27 mouse cellular contexts compared by ENCODE assay signal in genomic region chr12:55564187-55564963, GRCm38 (mm10). TPM values are rescaled to one million over a fixed set of nuclear protein-coding genes. Genes with fewer than 3 reads are reported as not detected.
A peak's percentile ranks its signal among the peaks of the same experiment; 100 is the strongest.
DNase-seq lines count a peak whose midpoint lies in the region; ATAC-seq and TF ChIP-seq lines count a peak whose summit lies in the region.
"Had no signal": no experiment of that assay in that cellular context is flagged by ENCODE, and none has a peak within 500 bp of the region (broad histone marks: within the 10 kb centered on the region; RNA-seq: fewer than 3 reads in every experiment).

No protein-coding gene starts in this region.

- no peak overlapping the region for H3K27ac ChIP-seq in lung, embryonic 14.5 days (ENCODE audit: low read depth)
- H3K27ac ChIP-seq in MEL (ENCODE audit: control insufficient read depth, low read depth, low read length), result no peak overlapping the region
- no peak overlapping the region for H3K27ac ChIP-seq in stomach, postnatal 0 days (replicated peaks)
- H3K27ac ChIP-seq in heart, adult 2 months, result no peak overlapping the region
- H3K27ac ChIP-seq: forebrain, embryonic 12.5 days; heart, embryonic 15.5 days; limb, embryonic 12.5 days; liver, embryonic 15.5 days had no signal

- H3K79me2 ChIP-seq in MEL (ENCODE audit: control insufficient read depth, insufficient read depth, low read length, poor library complexity), result no peaks in the 10 kb centered on the region
- H3K79me2 ChIP-seq in heart, adult 2 months (replicated peaks; ENCODE audit: control insufficient read depth, insufficient read depth, low read length), result no peaks in the 10 kb centered on the region

- no peaks in the 10 kb centered on the region for H3K4me1 ChIP-seq in lung, embryonic 14.5 days (ENCODE audit: insufficient read depth)
- H3K4me1 ChIP-seq in MEL (ENCODE audit: control insufficient read depth in 1 of 2, insufficient read depth in 2 of 2, low read length in 2 of 2), result peaks cover 0 to 13% of the 10 kb centered on the region in 2 experiments; a peak in 2 of 4 replicates
- no peaks in the 10 kb centered on the region for H3K4me1 ChIP-seq in stomach, postnatal 0 days (replicated peaks; ENCODE audit: control insufficient read depth, insufficient read depth)
- no peaks in the 10 kb centered on the region for H3K4me1 ChIP-seq in heart, adult 2 months (ENCODE audit: control insufficient read depth, insufficient read depth, low read length)
- H3K4me1 ChIP-seq: heart, embryonic 15.5 days had no signal

- H3K4me2 ChIP-seq in lung, embryonic 14.5 days, result no peak overlapping the region
- no peak overlapping the region for H3K4me2 ChIP-seq in stomach, postnatal 0 days (replicated peaks; ENCODE audit: low read depth)
- H3K4me2 ChIP-seq: forebrain, embryonic 12.5 days; heart, embryonic 15.5 days; limb, embryonic 12.5 days; liver, embryonic 15.5 days had no signal

- ATAC-seq in CD4-positive, CD25-positive, alpha-beta regulatory T cell, adult 4 months, result no peak
- ATAC-seq in lung, embryonic 14.5 days (ENCODE audit: insufficient read depth), result no peak
- no peak for ATAC-seq in stomach, postnatal 0 days (ENCODE audit: low FRiP score, low TSS enrichment)

- no peak overlapping the region for H3K9ac ChIP-seq in lung, embryonic 14.5 days
- H3K9ac ChIP-seq in MEL (ENCODE audit: control insufficient read depth, low read depth, low read length, poor library complexity, severe bottlenecking), result no peak overlapping the region
- H3K9ac ChIP-seq in stomach, postnatal 0 days (ENCODE audit: low read length), result no peak overlapping the region
- H3K9ac ChIP-seq in heart, adult 2 months (ENCODE audit: low read depth, low read length), result no peak overlapping the region
- H3K9ac ChIP-seq: forebrain, embryonic 12.5 days; heart, embryonic 15.5 days; limb, embryonic 12.5 days; liver, embryonic 15.5 days had no signal

- TF ChIP-seq RAD21 in MEL (IDR thresholded peaks at IDR 0.05; ENCODE audit: low read depth, low read length), result no peak

- no peaks in the 10 kb centered on the region for H3K36me3 ChIP-seq in lung, embryonic 14.5 days (ENCODE audit: insufficient read depth)
- peaks cover 0 to 7% of the 10 kb centered on the region in 2 experiments; a peak in 1 of 4 replicates for H3K36me3 ChIP-seq in MEL (ENCODE audit: control insufficient read depth in 1 of 2, insufficient read depth in 2 of 2, low read length in 2 of 2)
- H3K36me3 ChIP-seq in stomach, postnatal 0 days (ENCODE audit: control insufficient read depth, insufficient read depth, low read length), result no peaks in the 10 kb centered on the region
- H3K36me3 ChIP-seq in heart, adult 2 months (ENCODE audit: control insufficient read depth, insufficient read depth, low read length), result no peaks in the 10 kb centered on the region
- H3K36me3 ChIP-seq: forebrain, embryonic 12.5 days; heart, embryonic 15.5 days; limb, embryonic 12.5 days; liver, embryonic 15.5 days had no signal

- H3K9me3 ChIP-seq in lung, embryonic 14.5 days (ENCODE audit: low read depth, low read length), result no peaks in the 10 kb centered on the region
- H3K9me3 ChIP-seq in MEL (replicated peaks; ENCODE audit: insufficient read depth, low read length), result no peaks in the 10 kb centered on the region
- no peaks in the 10 kb centered on the region for H3K9me3 ChIP-seq in stomach, postnatal 0 days (ENCODE audit: control insufficient read depth, low read length)
- H3K9me3 ChIP-seq: forebrain, embryonic 12.5 days; heart, embryonic 15.5 days; limb, embryonic 12.5 days; liver, embryonic 15.5 days had no signal

- no peak for TF ChIP-seq EP300 in MEL (IDR thresholded peaks at IDR 0.05; ENCODE audit: low read depth in 1 of 2, low read length in 2 of 2)
- TF ChIP-seq EP300 in stomach, postnatal 0 days (optimal IDR thresholded peaks at IDR 0.05), result no peak
- no peak for TF ChIP-seq EP300 in heart, adult 2 months (IDR thresholded peaks at IDR 0.05; ENCODE audit: insufficient read depth, low read depth, low read length)

- no peak overlapping the region for H3K4me3 ChIP-seq in lung, embryonic 14.5 days (ENCODE audit: low read depth, low read length)
- H3K4me3 ChIP-seq in MEL (ENCODE audit: control insufficient read depth in 1 of 2, insufficient read depth in 1 of 2, low read depth in 2 of 2, low read length in 2 of 2), result no peak overlapping the region
- H3K4me3 ChIP-seq in stomach, postnatal 0 days (ENCODE audit: low read depth, low read length), result no peak overlapping the region
- no peak overlapping the region for H3K4me3 ChIP-seq in heart, adult 2 months
- H3K4me3 ChIP-seq: forebrain, embryonic 12.5 days; heart, embryonic 15.5 days; limb, embryonic 12.5 days; liver, embryonic 15.5 days had no signal

- intact Hi-C loops in heart, adult 2 months (cut with DNase I), result no loop called here

- DNase-seq in CD4-positive, CD25-positive, alpha-beta regulatory T cell, adult 2 months (ENCODE audit: low read depth, low spot score), result peak; percentile 13
- DNase-seq in lung, embryonic 14.5 days, result no peak
- no peak for DNase-seq in lung, postnatal 14 days
- peak; percentile 23 for DNase-seq in MEL (ENCODE audit: low read depth, low spot score)
- no peak for DNase-seq in stomach, postnatal 0 days (ENCODE audit: low spot score)
- no peak for DNase-seq in embryo, embryonic 11 days
- DNase-seq in heart, adult 2 months, result no peak
- DNase-seq: adrenal gland, postnatal 36 days; cerebellum, adult 18-20 months; gastrocnemius, postnatal 10 days; heart, adult 18-20 months; kidney, adult 2 months; kidney, postnatal 14 days; lung, postnatal 10 days; midbrain, embryonic 14.5 days; retina, postnatal 1 day had no signal

- TF ChIP-seq POLR2A in MEL (IDR thresholded peaks at IDR 0.05; ENCODE audit: control insufficient read depth in 1 of 2, insufficient read depth in 1 of 2, low read depth in 1 of 2, low read length in 2 of 2, poor library complexity in 1 of 2), result no peak
- TF ChIP-seq POLR2A in heart, adult 2 months (IDR thresholded peaks at IDR 0.05; ENCODE audit: insufficient read depth, low read depth, low read length), result no peak

- 87% methylated on average over 9 of the region's 9 CpGs for WGBS in lung, embryonic 14.5 days
- WGBS in stomach, postnatal 0 days, result 89% methylated on average over 9 of the region's 9 CpGs
- 84% methylated on average over 9 of the region's 9 CpGs for WGBS in heart, adult 2 months

- TF ChIP-seq CTCF in lung, embryonic 14.5 days (IDR thresholded peaks at IDR 0.05; ENCODE audit: low read depth), result 0 out of 2 replicates have a peak, but pooled peaks have one; percentile 14
- TF ChIP-seq CTCF in MEL (IDR thresholded peaks at IDR 0.05 in 2 of 3, conservative IDR thresholded peaks at IDR 0.05 in 1 of 3; ENCODE audit: control insufficient read depth in 1 of 3, insufficient read depth in 1 of 3, low read depth in 2 of 3, low read length in 3 of 3, poor library complexity in 1 of 3, severe bottlenecking in 1 of 3), result peak; percentile 38 to 62 (median 42); a peak in 5 of 6 replicates
- TF ChIP-seq CTCF in stomach, postnatal 0 days (IDR thresholded peaks at IDR 0.05; ENCODE audit: low read depth), result peak; percentile 13; the same call in 1 of the 2 replicates
- TF ChIP-seq CTCF in heart, adult 2 months (IDR thresholded peaks at IDR 0.05), result no peak

- H3K27me3 ChIP-seq in lung, embryonic 14.5 days (ENCODE audit: insufficient read depth, low read length), result no peaks in the 10 kb centered on the region
- H3K27me3 ChIP-seq in MEL (ENCODE audit: control insufficient read depth in 1 of 2, insufficient read depth in 2 of 2, low read length in 2 of 2), result peaks cover 1 to 3% of the 10 kb centered on the region in 2 experiments; a peak in 1 of 4 replicates
- H3K27me3 ChIP-seq in stomach, postnatal 0 days (ENCODE audit: control insufficient read depth, insufficient read depth, low read length), result no peaks in the 10 kb centered on the region
- H3K27me3 ChIP-seq in heart, adult 2 months (ENCODE audit: control insufficient read depth, insufficient read depth, low read length), result no peaks in the 10 kb centered on the region
- H3K27me3 ChIP-seq: forebrain, embryonic 12.5 days; heart, embryonic 15.5 days; limb, embryonic 12.5 days; liver, embryonic 15.5 days had no signal

TF ChIP-seq in MEL, 35 proteins besides CTCF, POLR2A, EP300 and RAD21:
- TF ChIP-seq SMC3 (IDR thresholded peaks at IDR 0.05; ENCODE audit: low read depth, low read length) (peak; percentile 32), MAFK (IDR thresholded peaks at IDR 0.05; ENCODE audit: borderline replicate concordance, low read depth, low read length) (no peak), MAZ (IDR thresholded peaks at IDR 0.05; ENCODE audit: low read depth, low read length) (no peak), ZC3H11A (IDR thresholded peaks at IDR 0.05; ENCODE audit: low read depth, low read length) (no peak), MYC (IDR thresholded peaks at IDR 0.05; ENCODE audit: low read depth, low read length) (0 out of 2 replicates have a peak, but pooled peaks have one; percentile 14), ZNF384 (IDR thresholded peaks at IDR 0.05; ENCODE audit: low read depth, low read length) (peak; percentile 45; the same call in 1 of the 2 replicates), JUND (IDR thresholded peaks at IDR 0.05; ENCODE audit: low read depth, low read length) (no peak), GATA1 (IDR thresholded peaks at IDR 0.05; ENCODE audit: low read depth, low read length) (no peak), POLR2AphosphoS5 (IDR thresholded peaks at IDR 0.05; ENCODE audit: borderline replicate concordance, low read depth, low read length) (no peak)

RNA-seq across cellular contexts. Expression of gene Aldoart2, which starts 0.7 kb away (rescaled TPM):
- polyA plus RNA-seq in CD4-positive, CD25-positive, alpha-beta regulatory T cell, adult 4 months (2017; shearing (Covaris generic)), result under 1 TPM in 1 of 2 experiments, not detected in 1; 0.26 TPM
- not detected in 2 replicates for polyA plus RNA-seq in lung, embryonic 14.5 days (2014; fragmentation: Nextera tagmentation; extraction: Ambion mirVana)
- not detected in 2 replicates for total RNA-seq in MEL (2012; rRNA removed)
- polyA plus RNA-seq in MEL (2012; ENCODE audit: insufficient read depth in 1 of 2, insufficient read length in 2 of 2, low read depth in 1 of 2, low replicate concordance in 2 of 2, missing spikeins in 1 of 2), result under 1 TPM in 1 of 2 experiments, not detected in 1; 0.26 TPM
- not detected in 2 replicates for polyA plus RNA-seq in stomach, postnatal 0 days (2015; fragmentation: Nextera tagmentation; extraction: Ambion mirVana)
- total RNA-seq in heart, adult 2 months (2021), result not detected
- 0.10 and 0.26 TPM in 2 replicates for polyA plus RNA-seq in heart, adult 2 months (2012; rRNA removed)
- total RNA-seq: adrenal gland, postnatal 36 days; gastrocnemius, postnatal 10 days; heart, adult 18-20 months; hematopoietic stem cell, adult 5-6 weeks; left cerebral cortex, adult 8-10 months; neutrophil, adult 5-6 weeks had no signal
- polyA plus RNA-seq: forebrain, embryonic 12.5 days; frontal cortex, adult 2 months; limb, embryonic 12.5 days; liver, embryonic 15.5 days; midbrain, embryonic 14.5 days; stomach, embryonic 16.5 days; urinary bladder, adult 2 months had no signal

RNA-seq across cellular contexts. Expression of gene Insm2, which starts 34.9 kb away (rescaled TPM):
- under 1 TPM in 1 of 2 experiments, not detected in 1; 0.20 TPM for polyA plus RNA-seq in CD4-positive, CD25-positive, alpha-beta regulatory T cell, adult 4 months (2017; shearing (Covaris generic))
- 0.16 and 0.20 TPM in 2 replicates for polyA plus RNA-seq in lung, embryonic 14.5 days (2014; fragmentation: Nextera tagmentation; extraction: Ambion mirVana)
- total RNA-seq in MEL (2012; rRNA removed), result not detected in 2 replicates
- not detected for polyA plus RNA-seq in MEL (2012; ENCODE audit: insufficient read depth in 1 of 2, insufficient read length in 2 of 2, low read depth in 1 of 2, low replicate concordance in 2 of 2, missing spikeins in 1 of 2)
- 0.04 and 0.10 TPM in 2 replicates for polyA plus RNA-seq in stomach, postnatal 0 days (2015; fragmentation: Nextera tagmentation; extraction: Ambion mirVana)
- not detected for total RNA-seq in heart, adult 2 months (2021)
- not detected in 2 replicates for polyA plus RNA-seq in heart, adult 2 months (2012; rRNA removed)
- total RNA-seq: gastrocnemius, postnatal 10 days; heart, adult 18-20 months; hematopoietic stem cell, adult 5-6 weeks had no signal
- polyA plus RNA-seq: limb, embryonic 12.5 days; liver, embryonic 15.5 days; urinary bladder, adult 2 months had no signal

Comparison
In these comparisons a context has a peak if more than half of its experiments do, and no peak if none do; other contexts are left out.
1. DNase-seq: peak in CD4-positive, CD25-positive, alpha-beta regulatory T cell, adult 2 months (single experiment) and MEL (single experiment); none in lung, embryonic 14.5 days (single experiment), lung, postnatal 14 days (single experiment), stomach, postnatal 0 days (single experiment), embryo, embryonic 11 days (single experiment) and heart, adult 2 months (0 of 2).